Mouse (Mus musculus) gastrocnemius, adult 8-10 months (tissue): ENCODE measurements at regions not wholly inside any gene's neighbourhood (a gene's known extent, or its start where the extent isn't known, plus 50 kb on each side); places are given as distances from the start of the nearest gene placed in this dataset.

Experiments
- DNase-seq, 2 experiments: peaks; one replicate each; pipeline ENCODE4 v3.0.0; 2022; ENCODE audit warnings: low spot score in 2 of 2

DNA sequence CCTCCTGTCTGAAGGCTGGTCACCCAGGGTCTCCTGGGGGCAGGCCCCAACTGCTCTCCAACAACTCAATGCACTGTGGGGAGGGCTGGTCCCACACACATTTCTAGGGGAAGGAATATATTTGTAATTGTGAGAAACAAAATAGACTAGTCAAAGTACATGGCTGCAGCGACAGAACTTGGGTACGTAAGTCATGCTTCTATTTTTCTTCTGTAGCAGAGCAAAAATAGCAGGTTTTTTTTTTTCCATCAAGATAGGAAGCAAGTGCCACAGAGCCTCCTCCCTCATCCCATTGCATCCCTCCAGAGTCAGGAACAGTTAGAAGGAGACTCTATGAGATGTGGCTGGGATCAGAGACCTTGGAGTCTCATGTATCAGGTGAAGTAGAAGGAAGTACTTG lies 124.9 kb upstream of the Tnr start:
- no peak for DNase-seq

DNA sequence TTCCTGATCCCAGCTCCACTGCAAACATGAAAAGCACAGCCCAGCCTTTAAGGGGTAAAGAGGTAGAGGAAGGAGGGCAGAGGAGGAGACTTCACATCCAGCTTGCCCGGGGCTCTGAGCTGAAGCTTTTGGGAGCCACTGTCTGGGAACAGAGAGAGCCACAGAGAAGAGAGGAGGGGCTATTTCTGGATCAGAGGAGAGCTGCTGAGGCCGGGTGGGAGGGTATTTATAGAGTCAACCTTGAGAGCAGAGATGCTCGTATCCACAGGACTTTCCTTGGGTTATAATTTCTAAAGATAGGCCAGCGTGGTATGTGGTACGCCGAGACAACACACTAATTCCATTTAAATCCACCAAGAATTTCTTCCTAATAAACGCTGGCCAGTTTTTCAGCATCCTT lies 117.3 kb upstream of the Tnr start:
- DNase-seq, result no peak

DNA sequence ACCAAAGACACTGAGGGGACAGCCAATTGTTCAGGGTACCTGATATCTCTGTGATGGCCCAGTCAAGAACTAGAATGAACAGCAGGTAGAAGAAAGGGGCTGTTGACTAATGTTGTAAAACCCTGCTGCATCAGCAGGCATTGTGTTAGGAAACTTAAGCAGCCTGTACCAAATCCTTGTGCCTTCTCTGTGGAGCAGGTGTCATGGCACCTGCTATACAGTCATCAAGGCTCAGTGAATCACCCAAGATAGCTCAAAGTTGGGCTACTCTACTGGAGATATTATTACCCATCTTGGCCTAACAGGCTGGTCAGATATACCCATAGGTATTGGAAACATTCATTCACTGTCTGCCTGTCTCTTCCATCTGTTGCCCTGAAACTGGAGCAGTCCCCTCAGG lies 116.8 kb upstream of the Tnr start:
- DNase-seq, result no peak

GRCm38 (mm10) chr1:159413374-159413773 lies 110.2 kb upstream of the Tnr start:
- DNase-seq, result no peak

DNA sequence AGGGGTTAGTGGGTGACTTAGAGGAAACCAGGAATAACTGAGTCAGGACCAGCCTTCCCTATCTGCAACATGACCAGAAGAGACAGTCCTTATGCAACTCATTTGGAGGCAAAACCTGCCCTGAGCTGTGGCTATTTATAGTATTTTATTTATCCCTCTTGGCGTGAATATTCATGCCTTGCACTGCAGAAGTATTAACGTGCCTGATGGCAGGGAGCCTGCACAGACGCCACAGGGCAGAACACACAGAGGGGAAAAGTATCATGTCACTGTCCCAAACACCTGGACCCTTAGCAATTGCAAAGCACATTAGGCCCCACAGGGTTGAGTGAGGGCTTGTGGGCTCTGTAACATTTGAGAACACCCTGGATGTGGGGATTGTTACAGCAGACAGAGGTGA lies 107.9 kb upstream of the Tnr start:
- peak; percentile 23 to 53 for DNase-seq

DNA sequence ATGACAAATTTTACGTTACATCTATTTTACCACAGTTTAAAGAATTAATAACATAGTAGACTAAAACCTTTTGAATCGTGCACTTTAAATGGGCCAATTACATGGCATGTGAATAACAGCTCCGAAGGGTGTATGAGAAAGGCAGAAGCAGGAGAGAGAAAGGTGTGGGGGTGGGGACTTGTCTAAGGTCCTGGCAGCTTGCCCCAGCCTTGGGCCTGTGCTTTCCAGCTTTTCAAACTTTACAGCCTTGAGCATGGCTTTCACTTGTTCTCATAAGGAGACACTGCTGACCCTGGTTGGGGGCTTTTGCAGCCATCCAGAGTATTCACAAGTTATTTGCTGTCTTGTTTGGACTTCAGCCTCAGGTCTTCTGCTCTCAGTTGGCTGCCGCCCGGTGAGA lies 106.4 kb upstream of the Tnr start:
- DNase-seq, result no peak

GRCm38 (mm10) chr1:159419301-159419965 lies 104.1 kb upstream of the Tnr start:
- DNase-seq, result no peak

DNA sequence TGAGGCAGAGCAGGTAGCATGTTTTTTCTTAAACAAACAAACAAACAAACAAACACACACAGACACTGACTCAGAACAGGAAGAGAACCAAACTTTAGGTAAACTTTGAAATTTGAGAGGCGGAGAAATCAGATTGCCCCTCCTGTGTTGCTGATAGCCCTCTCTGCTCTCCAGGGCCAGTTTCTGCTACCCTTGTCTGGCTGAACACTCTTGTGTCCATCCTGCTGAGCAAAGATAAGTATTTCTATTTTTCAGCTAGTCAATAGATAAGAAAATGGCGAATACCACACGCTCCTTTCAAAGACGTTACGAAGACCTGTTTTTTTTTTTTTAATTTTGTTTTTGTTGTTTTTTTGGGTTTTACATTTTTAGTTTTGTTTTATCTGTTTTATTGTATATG lies 103.4 kb upstream of the Tnr start:
- no peak for DNase-seq

- DNase-seq, result no peak
Measured at GRCm38 (mm10) chr1:159423694-159424093, 99.9 kb upstream of the Tnr start.

- DNase-seq, result no peak
Measured at GRCm38 (mm10) chr1:159429926-159430325, 93.6 kb upstream of the Tnr start.

GRCm38 (mm10) chr1:159433521-159433920 lies 90.0 kb upstream of the Tnr start:
- no peak for DNase-seq

- DNase-seq, result no peak
Measured at GRCm38 (mm10) chr1:159440770-159441169, 82.8 kb upstream of the Tnr start.

- no peak for DNase-seq
Measured at GRCm38 (mm10) chr1:159444093-159444492, 79.5 kb upstream of the Tnr start.

GRCm38 (mm10) chr1:159445465-159445864 lies 78.1 kb upstream of the Tnr start:
- no peak for DNase-seq

DNA sequence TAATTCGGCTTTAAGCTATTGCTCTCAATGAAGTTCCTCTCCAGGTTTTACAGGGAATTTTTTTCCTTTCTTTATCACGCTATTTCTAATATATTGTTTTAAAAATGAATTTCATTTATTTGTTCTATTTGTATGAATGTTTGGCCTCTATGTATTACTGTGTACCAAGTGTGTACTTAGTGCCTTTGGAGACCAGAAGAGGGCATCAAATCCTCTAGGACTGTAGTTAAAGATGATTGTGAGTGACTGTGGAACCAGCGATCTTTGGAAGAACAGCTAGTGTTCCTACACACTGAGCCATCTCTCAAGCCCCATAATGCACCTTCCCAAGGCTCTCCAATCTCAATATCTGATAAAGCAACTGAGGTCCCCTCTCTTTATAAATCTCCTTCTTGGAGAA lies 72.1 kb upstream of the Tnr start:
- DNase-seq, result no peak

DNA sequence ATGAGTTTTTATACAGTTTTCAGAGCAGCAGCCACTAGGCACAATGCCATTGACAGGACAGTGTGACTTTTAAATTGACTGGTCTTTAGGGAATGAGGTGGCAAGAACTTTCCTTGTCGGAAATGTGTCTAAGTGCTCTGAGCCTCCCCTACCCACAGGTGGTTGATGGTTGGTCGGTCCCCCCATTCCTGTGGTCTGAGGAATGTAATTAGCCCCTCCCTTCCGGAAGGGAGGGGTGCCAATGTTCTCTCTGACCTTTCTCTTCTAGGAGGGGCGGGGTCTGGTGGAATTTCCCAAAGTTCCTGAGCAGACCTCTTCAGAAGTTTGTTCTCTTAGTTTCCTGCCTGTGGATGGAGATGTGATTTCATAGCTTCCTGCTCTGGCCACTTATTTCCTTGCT lies 62.7 kb upstream of the Tnr start:
- DNase-seq, result no peak

DNA sequence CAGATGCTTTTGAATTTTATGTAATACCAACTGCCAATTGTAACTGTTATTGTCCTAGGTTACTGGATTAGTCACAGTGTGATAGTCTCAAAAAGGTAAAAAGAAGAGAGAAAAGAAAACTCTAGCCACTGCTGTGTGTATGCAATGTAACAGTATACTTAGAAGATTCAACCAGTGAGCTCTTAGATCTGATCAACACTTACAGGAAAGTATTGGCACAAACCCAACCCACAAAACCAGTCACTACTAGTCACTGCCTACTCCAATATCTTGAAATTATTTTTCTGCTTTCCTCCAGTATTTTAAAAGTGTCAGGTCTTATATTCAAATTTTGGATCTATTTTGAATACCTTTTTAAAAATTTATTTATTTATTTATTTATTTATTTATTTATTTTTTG lies 52.6 kb upstream of the Tnr start:
- DNase-seq, result no peak
